Mouse (Mus musculus) heart, adult 18-20 months (tissue): ENCODE measurements around the gene Oxa1l. TPM values are rescaled to one million over a fixed set of nuclear protein-coding genes. Genes with fewer than 3 reads are reported as not detected.

Experiments used
- DNase-seq, 2 experiments: peaks; one replicate each; pipeline ENCODE4 v3.0.0; 2021 to 2022; ENCODE audit warnings: mixed read lengths in 1 of 2
- total RNA-seq, 2 experiments: library from RNA; stranded (reverse); gene quantifications; 2 replicates each; pipeline ENCODE4 v1.2.3; 2021

Oxa1l gene
- total RNA-seq, 2 experiments from 2014 or later = 82.6 to 90.6 TPM

GRCm38 (mm10) chr14:54409980-54410810 is 49.6 kb downstream of the Oxa1l start:
- peak; percentile 64 to 68 for DNase-seq

- DNase-seq = no peak
Measured at GRCm38 (mm10) chr14:54412000-54412576, 51.5 kb downstream of the Oxa1l start.

- peak; percentile 61 to 83 for DNase-seq
Measured at GRCm38 (mm10) chr14:54412629-54413170, 52.1 kb downstream of the Oxa1l start.

- peak in 1 of 2 experiments; percentile 37 for DNase-seq
Measured at GRCm38 (mm10) chr14:54413877-54414700, 53.5 kb downstream of the Oxa1l start.

GRCm38 (mm10) chr14:54415241-54416020 is 54.8 kb downstream of the Oxa1l start:
- no peak for DNase-seq

GRCm38 (mm10) chr14:54416229-54416775 is 55.7 kb downstream of the Oxa1l start:
- no peak for DNase-seq

GRCm38 (mm10) chr14:54416830-54417229 is 56.2 kb downstream of the Oxa1l start:
- DNase-seq = no peak

GRCm38 (mm10) chr14:54417623-54418081 is 57.0 kb downstream of the Oxa1l start, which contains the start of gene Slc7a7:
Slc7a7 (minus strand) TSS chr14:54417780.
- DNase-seq = peak in 1 of 2 experiments; percentile 35

Other genes with a start within 250 kb of the Oxa1l start
- gene Dad1, start 106.7 kb upstream of the Oxa1l start, total RNA-seq = 100 to 1,000 TPM; 107 to 112 TPM
- 10 to 100 TPM; 38.2 to 43.4 TPM for gene Abhd4, start 106.6 kb upstream of the Oxa1l start, total RNA-seq
- gene Olfr49, start 75.9 kb upstream of the Oxa1l start, total RNA-seq = not detected
- gene Slc7a7, start 56.9 kb downstream of the Oxa1l start, total RNA-seq = 1 to 10 TPM; 4.8 to 6.5 TPM
- gene Mrpl52, start 66.1 kb downstream of the Oxa1l start, total RNA-seq = 100 to 1,000 TPM; 122 to 150 TPM
- 10 to 100 TPM; 12.4 to 15.3 TPM for gene Mmp14, start 70.8 kb downstream of the Oxa1l start, total RNA-seq
- gene Lrp10, start 103.3 kb downstream of the Oxa1l start, total RNA-seq = 10 to 100 TPM; 40.0 to 47.8 TPM
- not detected for gene Rem2, start 115.3 kb downstream of the Oxa1l start, total RNA-seq
- 10 to 100 TPM; 32.2 to 33.2 TPM for gene Prmt5, start 156.7 kb downstream of the Oxa1l start, total RNA-seq
- gene Haus4, start 193.8 kb downstream of the Oxa1l start, total RNA-seq = 1 to 10 TPM; 2.6 to 2.8 TPM
- gene Ajuba, start 216.7 kb downstream of the Oxa1l start, total RNA-seq = 1 to 10 TPM; 3.7 to 3.9 TPM
- 1 to 10 TPM; 3.0 to 6.1 TPM for gene 4931414P19Rik, start 245.2 kb downstream of the Oxa1l start, total RNA-seq